Mouse (Mus musculus) embryonic fibroblast, embryonic 13.5 days (primary cell): Measurements from ENCODE around the gene Pglyrp1.

ENCODE experiments used
- CTCF ChIP-seq: IDR thresholded peaks from 2 replicates; pipeline ENCODE4 v1.5.1; 2011; ENCODE audit warnings: mild to moderate bottlenecking, control low read depth, low read length, moderate library complexity, borderline replicate concordance; ENCODE audit not compliant: insufficient read depth
- POLR2A ChIP-seq: IDR thresholded peaks from 2 replicates; pipeline ENCODE4 v1.6.1; 2011; ENCODE audit warnings: low read depth, mild to moderate bottlenecking, control low read depth, low read length, moderate library complexity

GRCm38 (mm10) chr7:18832298-18832697 lies 38.8 kb upstream of the Pglyrp1 start:
- TF ChIP-seq POLR2A (no peak), CTCF (no peak; the same call in 1 of the 2 replicates)
